Mouse (Mus musculus): ENCODE data around the gene Nectin3.
"Not testable (repeated sequence)": the region's sequence is repeated elsewhere in the genome, so short reads cannot be mapped to it uniquely, and the experiment has no call there.

Nectin3 gene

DNA sequence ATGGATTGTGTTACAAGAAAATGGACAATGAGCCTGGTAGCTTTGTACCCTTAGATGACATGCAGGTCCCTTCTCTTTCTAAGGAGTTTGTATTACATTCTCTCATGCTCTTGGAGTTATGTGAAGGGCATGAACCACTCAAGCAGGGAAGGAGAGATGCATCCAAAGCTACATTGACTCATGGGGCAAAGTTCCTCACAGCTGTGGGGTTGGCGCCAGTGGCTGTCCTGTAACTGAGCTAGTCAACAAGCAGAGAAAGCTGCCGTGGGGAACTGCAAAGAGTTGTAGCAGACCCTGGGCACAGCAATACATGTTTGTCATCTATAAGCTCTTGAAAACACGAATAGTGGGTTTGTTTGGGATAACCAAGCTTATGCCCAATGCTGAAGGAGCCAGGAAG lies 82.1 kb downstream of the Nectin3 start:
- no peak for DNase-seq (ENCODE audit: low read depth, low spot score)

GRCm38 (mm10) chr16:46410739-46411057 lies 87.6 kb downstream of the Nectin3 start:
- no peak for DNase-seq (ENCODE audit: low read depth, low spot score)

DNA sequence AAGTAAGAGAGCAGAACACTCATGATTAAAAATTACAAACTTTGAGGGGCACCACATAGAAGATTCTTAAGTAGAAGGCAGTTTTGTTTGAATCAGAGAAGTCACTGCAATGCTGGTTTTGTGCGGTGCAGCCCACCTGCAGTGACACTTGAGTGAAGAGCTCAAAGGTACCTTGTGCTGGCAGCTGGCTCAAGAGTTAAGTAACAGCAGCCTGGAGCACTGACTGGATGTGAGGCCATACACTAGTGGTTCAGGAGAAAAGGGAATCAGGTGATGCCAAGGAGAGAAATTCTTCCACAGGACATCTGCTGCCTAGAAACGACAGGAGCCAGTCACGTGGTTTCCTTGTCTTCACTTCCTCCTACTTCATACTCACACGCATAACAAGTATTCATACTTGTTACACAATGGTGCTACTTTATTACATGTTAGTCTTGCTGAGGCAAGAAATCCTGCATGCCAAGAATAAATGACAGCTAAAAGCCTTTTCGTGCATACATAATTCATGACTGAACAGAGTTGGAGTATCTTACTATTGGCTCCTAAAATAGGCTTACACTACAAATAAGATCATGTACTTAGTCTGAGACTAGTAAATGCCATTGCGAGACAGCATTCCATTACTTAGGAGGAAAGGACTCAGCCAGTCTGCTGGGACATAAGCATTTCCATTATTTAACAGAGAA lies 88.1 kb downstream of the Nectin3 start:
- DNase-seq (ENCODE audit: low read depth, low spot score): no peak

GRCm38 (mm10) chr16:46407997-46408396 lies 90.3 kb downstream of the Nectin3 start:
- DNase-seq (ENCODE audit: low read depth, low spot score): no peak

GRCm38 (mm10) chr16:46406844-46407639 lies 91.3 kb downstream of the Nectin3 start:
- no peak for DNase-seq (ENCODE audit: low read depth, low spot score)

- no peak for DNase-seq (ENCODE audit: low read depth, low spot score)
Observed at GRCm38 (mm10) chr16:46397945-46398344, 100.4 kb downstream of the Nectin3 start.

GRCm38 (mm10) chr16:46389415-46390033 lies 108.8 kb downstream of the Nectin3 start:
- no peak for DNase-seq (ENCODE audit: low read depth, low spot score)

- no peak for DNase-seq (ENCODE audit: low read depth, low spot score)
Observed at GRCm38 (mm10) chr16:46388527-46389414, 109.6 kb downstream of the Nectin3 start.

GRCm38 (mm10) chr16:46384279-46384678 lies 114.0 kb downstream of the Nectin3 start:
- no peak for DNase-seq (ENCODE audit: low read depth, low spot score)

- no peak for DNase-seq (ENCODE audit: low read depth, low spot score)
Observed at GRCm38 (mm10) chr16:46383344-46383743, 115.0 kb downstream of the Nectin3 start.

GRCm38 (mm10) chr16:46376575-46376974 lies 121.8 kb downstream of the Nectin3 start:
- DNase-seq (ENCODE audit: low read depth, low spot score): no peak

GRCm38 (mm10) chr16:46362022-46362421 lies 136.3 kb downstream of the Nectin3 start:
- no peak for DNase-seq (ENCODE audit: low read depth, low spot score)

DNA sequence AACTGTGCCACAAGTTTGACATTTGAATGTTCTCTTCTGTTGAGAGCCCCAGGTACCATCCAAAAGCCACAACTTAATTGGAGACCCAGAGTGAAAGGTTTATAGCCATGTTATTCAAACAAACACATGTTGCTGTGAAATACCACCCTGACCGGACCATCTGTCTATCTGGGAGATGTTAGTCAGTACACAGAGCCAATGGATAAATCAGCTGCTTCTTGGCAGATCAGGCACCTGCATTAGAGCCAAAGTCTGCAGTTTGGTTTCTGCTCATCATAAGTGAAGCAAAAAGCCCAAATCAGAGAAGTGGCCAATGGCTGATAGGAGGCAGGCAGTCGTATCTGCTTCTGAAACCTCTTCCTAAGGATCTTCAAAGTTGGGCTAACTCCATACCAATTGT lies 140.7 kb downstream of the Nectin3 start:
- not testable (repeated sequence) for DNase-seq (ENCODE audit: low read depth, low spot score)

DNA sequence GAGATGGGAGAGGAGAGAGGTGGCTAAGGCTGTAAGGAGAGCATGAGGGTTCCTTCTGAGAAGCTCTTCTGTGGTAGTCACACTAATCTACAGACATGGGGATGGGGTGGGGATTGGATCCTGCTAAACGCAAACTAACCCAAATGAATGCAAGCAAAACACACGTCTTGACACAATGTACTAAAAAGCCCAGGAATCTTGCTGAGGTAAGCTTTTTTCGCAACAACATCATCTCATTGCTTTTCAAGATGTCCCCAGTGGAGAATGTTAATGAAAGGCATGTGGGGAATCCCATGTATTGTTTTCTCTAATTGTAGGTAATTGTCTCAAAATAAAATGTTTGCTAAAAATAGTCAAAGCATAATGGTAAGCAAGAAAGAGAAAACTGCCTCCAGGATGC lies 141.7 kb downstream of the Nectin3 start:
- DNase-seq (ENCODE audit: low read depth, low spot score): no peak

Data from retina, postnatal 7 days (tissue).